Mouse (Mus musculus): ENCODE measurements around the gene Gm6465. TPM values are rescaled to one million over a fixed set of nuclear protein-coding genes. Genes with fewer than 3 reads are reported as not detected.
"Not testable (repeated sequence)": the region's sequence is repeated elsewhere in the genome, so short reads cannot be mapped to it uniquely, and the experiment has no call there.

Gm6465 gene
- not detected in 2 replicates for polyA plus RNA-seq (2011; ENCODE audit: insufficient read depth, insufficient read length, low read depth, missing spikeins)

GRCm38 (mm10) chr5:11845239-11845638 is at the start of gene Gm6465:
Gm6465 (plus strand) TSS chr5:11845539.
- H3K4me1 ChIP-seq (ENCODE audit: control insufficient read depth, insufficient read depth, low read length); H3K9me3 ChIP-seq (replicated peaks; ENCODE audit: control insufficient read depth, insufficient read depth, low read length, poor library complexity, severe bottlenecking); H3K27ac ChIP-seq (ENCODE audit: insufficient read depth, low read length); H3K27me3 ChIP-seq (ENCODE audit: control insufficient read depth, insufficient read depth, low read length, poor library complexity, severe bottlenecking); H3K9ac ChIP-seq (ENCODE audit: low read depth, poor library complexity, severe bottlenecking); H3K36me3 ChIP-seq (ENCODE audit: control insufficient read depth, insufficient read depth, low read length, poor library complexity, severe bottlenecking); H3K4me3 ChIP-seq (ENCODE audit: low read depth, low read length): not testable (repeated sequence)

- H3K4me1 ChIP-seq (ENCODE audit: control insufficient read depth, insufficient read depth, low read length); H3K9me3 ChIP-seq (replicated peaks; ENCODE audit: control insufficient read depth, insufficient read depth, low read length, poor library complexity, severe bottlenecking); H3K27me3 ChIP-seq (ENCODE audit: control insufficient read depth, insufficient read depth, low read length, poor library complexity, severe bottlenecking); H3K9ac ChIP-seq (ENCODE audit: low read depth, poor library complexity, severe bottlenecking); H3K36me3 ChIP-seq (ENCODE audit: control insufficient read depth, insufficient read depth, low read length, poor library complexity, severe bottlenecking); H3K27ac ChIP-seq (ENCODE audit: insufficient read depth, low read length); H3K4me3 ChIP-seq (ENCODE audit: low read depth, low read length): not testable (repeated sequence)
Observed at GRCm38 (mm10) chr5:11845824-11846223, 485 bp downstream of the Gm6465 start.

- H3K27me3 ChIP-seq (ENCODE audit: control insufficient read depth, insufficient read depth, low read length, poor library complexity, severe bottlenecking); H3K4me1 ChIP-seq (ENCODE audit: control insufficient read depth, insufficient read depth, low read length); H3K9me3 ChIP-seq (replicated peaks; ENCODE audit: control insufficient read depth, insufficient read depth, low read length, poor library complexity, severe bottlenecking); H3K27ac ChIP-seq (ENCODE audit: insufficient read depth, low read length); H3K9ac ChIP-seq (ENCODE audit: low read depth, poor library complexity, severe bottlenecking); H3K36me3 ChIP-seq (ENCODE audit: control insufficient read depth, insufficient read depth, low read length, poor library complexity, severe bottlenecking); H3K4me3 ChIP-seq (ENCODE audit: low read depth, low read length): not testable (repeated sequence)
Observed at GRCm38 (mm10) chr5:11857909-11858308, 12.6 kb downstream of the Gm6465 start.

Other genes starting within 250 kb of the Gm6465 start
- not detected in 2 replicates for gene Gm8922, start 163.6 kb upstream of the Gm6465 start, polyA plus RNA-seq (2011; ENCODE audit: insufficient read depth, insufficient read length, low read depth, missing spikeins)
- gene Gm8926, start 75.0 kb upstream of the Gm6465 start, polyA plus RNA-seq (2011; ENCODE audit: insufficient read depth, insufficient read length, low read depth, missing spikeins), result not detected in 2 replicates
- not detected in 2 replicates for gene 4933402N22Rik, start 72.5 kb downstream of the Gm6465 start, polyA plus RNA-seq (2011; ENCODE audit: insufficient read depth, insufficient read length, low read depth, missing spikeins)

Measured in ES-Bruce4 (cell line).